8 mouse cellular contexts compared by ENCODE assay signal in genomic region chr4:47473586-47473967, GRCm38 (mm10). TPM values are rescaled to one million over a fixed set of nuclear protein-coding genes. Genes with fewer than 3 reads are reported as not detected.
DNase-seq lines count a peak whose midpoint lies in the region; ATAC-seq and TF ChIP-seq lines count a peak whose summit lies in the region.

No protein-coding gene starts in this region.

- H3K27me3 ChIP-seq in hindbrain, embryonic 15.5 days: no peaks in the 10 kb centered on the region

- peak overlapping the region; percentile 92 for H3K9ac ChIP-seq in hindbrain, embryonic 15.5 days

- peaks cover 66% of the 10 kb centered on the region for H3K79me2 ChIP-seq in macrophage (ENCODE audit: inconsistent target)

- intact Hi-C loops in left cerebral cortex, adult 2 months (cut with DNase I): no loop called here
- intact Hi-C loops in left cerebral cortex, postnatal 10 days (cut with DNase I): no loop called here

- H3K4me1 ChIP-seq in hindbrain, embryonic 15.5 days (replicated peaks): peaks cover 28% of the 10 kb centered on the region

- H3K4me3 ChIP-seq in left cerebral cortex, adult 2 months: peak overlapping the region; percentile 98
- peak overlapping the region; percentile 94 for H3K4me3 ChIP-seq in hindbrain, embryonic 15.5 days
- peak overlapping the region; percentile 76 for H3K4me3 ChIP-seq in macrophage (ENCODE audit: inconsistent target)

- DNase-seq in left cerebral cortex, adult 2 months (ENCODE audit: extremely low spot score in 1 of 2, low spot score in 2 of 2): no peak
- DNase-seq in left cerebral cortex, postnatal 10 days (ENCODE audit: extremely low spot score in 1 of 2, low spot score in 2 of 2): no peak
- DNase-seq in c-Kit-positive CD71-positive TER-119-positive erythroid progenitor cells, embryonic 14.5 days (ENCODE audit: low spot score): peak; percentile 16
- DNase-seq in ovary, postnatal 10 days (ENCODE audit: low spot score): no peak
- DNase-seq in urinary bladder, adult 2 months (ENCODE audit: low spot score): no peak
- DNase-seq in cerebellum, adult 9-11 months: no peak

- peaks cover 50% of the 10 kb centered on the region for H3K36me3 ChIP-seq in hindbrain, embryonic 15.5 days
- H3K36me3 ChIP-seq in macrophage (ENCODE audit: inconsistent target): peaks cover 41% of the 10 kb centered on the region

- peak; percentile 6 for TF ChIP-seq CTCF in left cerebral cortex, adult 2 months (IDR thresholded peaks at IDR 0.05)

- peak overlapping the region; percentile 99 for H3K27ac ChIP-seq in left cerebral cortex, adult 2 months
- peak overlapping the region; percentile 98 for H3K27ac ChIP-seq in hindbrain, embryonic 15.5 days (replicated peaks)
- H3K27ac ChIP-seq in macrophage: no peak overlapping the region

- 0 out of 2 replicates have a peak, but pooled peaks have one; percentile 1 for ATAC-seq in hindbrain, embryonic 15.5 days (ENCODE audit: low FRiP score, low read depth)

- peak overlapping the region; percentile 79 for H3K4me2 ChIP-seq in hindbrain, embryonic 15.5 days

- H3K9me3 ChIP-seq in hindbrain, embryonic 15.5 days: no peaks in the 10 kb centered on the region

- 1% methylated on average over 8 of the region's 14 CpGs for WGBS in hindbrain, embryonic 15.5 days
- WGBS in macrophage (ENCODE audit: missing documents): 12% methylated on average over 5 of the region's 14 CpGs

RNA-seq across cellular contexts. Expression of gene Alg2, which starts 0.6 kb away (rescaled TPM):
- total RNA-seq in left cerebral cortex, adult 2 months (2021): 100 to 1,000 TPM; 114 to 117 TPM
- total RNA-seq in left cerebral cortex, postnatal 10 days (2021): 100 to 1,000 TPM; 166 to 168 TPM
- polyA plus RNA-seq in hindbrain, embryonic 15.5 days (2015; fragmentation: Nextera tagmentation; extraction: Ambion mirVana): 322 and 332 TPM in 2 replicates
- 10 to 100 TPM in 5 of 26 experiments, 1 to 10 TPM in 18, under 1 TPM in 3; 0.71 to 25.4 (median 3.5) TPM for total RNA-seq in macrophage (2018; cell fraction: chromatin; rRNA removed)
- 10 to 100 TPM; 19.3 to 34.2 (median 27.5) TPM for total RNA-seq in macrophage (2018; cell fraction: cytosol; rRNA removed)
- 10 to 100 TPM in 23 of 26 experiments, 1 to 10 TPM in 3; 3.8 to 49.9 (median 18.3) TPM for total RNA-seq in macrophage (2018; cell fraction: nucleus; rRNA removed)
- 22.2 to 32.2 TPM (median 25.4 TPM) in 3 replicates for polyA plus RNA-seq in macrophage (2018)
- polyA plus RNA-seq in urinary bladder, adult 2 months (2012; rRNA removed): 21.4 and 26.1 TPM in 2 replicates

RNA-seq across cellular contexts. Expression of gene Sec61b, which starts 0.9 kb away (rescaled TPM):
- total RNA-seq in left cerebral cortex, adult 2 months (2021): 10 to 100 TPM; 37.8 to 45.7 TPM
- 10 to 100 TPM; 60.1 to 66.0 TPM for total RNA-seq in left cerebral cortex, postnatal 10 days (2021)
- 251 and 277 TPM in 2 replicates for polyA plus RNA-seq in hindbrain, embryonic 15.5 days (2015; fragmentation: Nextera tagmentation; extraction: Ambion mirVana)
- 10 to 100 TPM in 10 of 26 experiments, 1 to 10 TPM in 14, not detected in 2; 1.3 to 49.1 (median 8.3) TPM for total RNA-seq in macrophage (2018; cell fraction: chromatin; rRNA removed)
- 100 to 1,000 TPM; 112 to 205 (median 138) TPM for total RNA-seq in macrophage (2018; cell fraction: cytosol; rRNA removed)
- total RNA-seq in macrophage (2018; cell fraction: nucleus; rRNA removed): 10 to 100 TPM; 10.4 to 43.6 (median 19.7) TPM
- 81.0 to 264 TPM (median 212 TPM) in 3 replicates for polyA plus RNA-seq in macrophage (2018)
- polyA plus RNA-seq in urinary bladder, adult 2 months (2012; rRNA removed): 154 and 194 TPM in 2 replicates
